Mouse (Mus musculus) E14TG2a.4 (cell line): ENCODE measurements at regions not wholly inside any gene's neighbourhood (a gene's known extent, or its start where the extent isn't known, plus 50 kb on each side); places are given as distances from the start of the nearest gene placed in this dataset.

Source experiments
- CTCF ChIP-seq: conservative IDR thresholded peaks from 2 replicates; pipeline ENCODE4 v1.5.1; 2014; ENCODE audit warnings: low read length
- POU5F1 ChIP-seq: IDR thresholded peaks from 2 replicates; pipeline ENCODE4 v1.6.1; 2014; ENCODE audit warnings: low read length, borderline replicate concordance

DNA sequence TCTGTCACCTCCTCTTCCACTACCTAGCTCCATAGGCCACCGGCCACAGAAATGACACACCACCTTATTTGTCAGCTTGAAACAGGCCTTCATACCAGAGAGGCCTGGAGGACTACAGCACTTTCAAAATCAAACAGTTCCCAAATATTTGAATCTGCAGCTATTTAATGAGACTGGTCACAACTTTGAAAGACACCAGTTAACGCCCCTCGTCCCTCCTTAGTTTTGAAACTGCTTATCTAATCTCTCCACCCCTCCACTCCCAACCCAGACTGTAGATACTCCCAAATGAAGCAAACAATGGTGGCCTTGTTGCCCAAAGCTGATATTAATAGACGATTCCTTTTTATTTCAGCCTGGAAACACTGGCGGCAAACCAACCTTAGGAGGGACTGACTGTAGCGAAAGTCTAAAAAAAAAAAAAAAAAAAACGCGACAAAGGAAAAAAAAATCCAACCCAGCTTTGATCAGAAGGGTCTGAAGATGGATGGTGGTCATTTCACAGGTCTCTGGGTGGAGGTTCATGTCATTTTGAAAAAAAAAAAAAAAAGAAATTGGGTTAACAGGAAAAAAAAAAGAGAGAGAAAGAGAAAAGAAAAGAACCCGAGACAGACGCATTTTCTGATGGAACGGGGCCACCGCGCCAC is 80.8 kb downstream of the Hes1 start:
- TF ChIP-seq CTCF (no peak), POU5F1 (no peak)
